Mouse (Mus musculus): ENCODE data around the gene Lsp1.

GRCm38 (mm10) chr7:142499010-142499721 is 38.6 kb downstream of the Lsp1 start:
- no peak for TF ChIP-seq ZNF384 (IDR thresholded peaks at IDR 0.05; ENCODE audit: low read depth, low read length)
- TF ChIP-seq ZC3H11A (IDR thresholded peaks at IDR 0.05; ENCODE audit: borderline replicate concordance, low read depth, low read length): no peak
- TF ChIP-seq CHD2 (IDR thresholded peaks at IDR 0.05; ENCODE audit: low read depth, low read length): no peak
- no peak for TF ChIP-seq HCFC1 (IDR thresholded peaks at IDR 0.05; ENCODE audit: borderline replicate concordance, insufficient read depth, low read length)
- TF ChIP-seq MAFK (IDR thresholded peaks at IDR 0.05; ENCODE audit: insufficient read depth, low read depth, low read length): no peak

All from ES-E14 (cell line).